Mouse (Mus musculus) ES-Bruce4 (cell line): ENCODE results near the gene Zfp979. TPM values are rescaled to one million over a fixed set of nuclear protein-coding genes. Genes with fewer than 3 reads are reported as not detected.

Source experiments
- H3K27ac ChIP-seq: 2 replicates; pipeline ENCODE4 v1.5.1; 2012; ENCODE audit warnings: low read length, inconsistent platforms; ENCODE audit not compliant: insufficient read depth
- H3K27me3 ChIP-seq: 2 replicates; pipeline ENCODE4 v1.6.1; 2012; ENCODE audit warnings: mild to moderate bottlenecking, low read length, inconsistent platforms; ENCODE audit not compliant: control insufficient read depth, poor library complexity, insufficient read depth, severe bottlenecking
- H3K36me3 ChIP-seq: 2 replicates; pipeline ENCODE4 v1.6.1; 2012; ENCODE audit warnings: inconsistent platforms, mild to moderate bottlenecking, low read length, moderate library complexity; ENCODE audit not compliant: control insufficient read depth, poor library complexity, insufficient read depth, severe bottlenecking
- H3K4me1 ChIP-seq: one replicate; pipeline ENCODE4 v1.8.1; 2011; ENCODE audit warnings: low read length; ENCODE audit not compliant: control insufficient read depth, insufficient read depth
- H3K4me3 ChIP-seq: 2 replicates; pipeline ENCODE4 v1.5.1; 2011; ENCODE audit warnings: low read depth, mild to moderate bottlenecking, low read length
- H3K9ac ChIP-seq: 2 replicates; pipeline ENCODE4 v1.6.1; 2012; ENCODE audit warnings: low read depth, mild to moderate bottlenecking, inconsistent platforms; ENCODE audit not compliant: poor library complexity, severe bottlenecking
- H3K9me3 ChIP-seq: replicated peaks from 2 replicates; pipeline ENCODE4 v1.6.1; 2012; ENCODE audit warnings: mild to moderate bottlenecking, low read length, inconsistent platforms; ENCODE audit not compliant: control insufficient read depth, poor library complexity, insufficient read depth, severe bottlenecking
- CTCF ChIP-seq: IDR thresholded peaks from one replicate; pipeline ENCODE4 v1.8.1; 2011; ENCODE audit warnings: low read depth, low read length
- EP300 ChIP-seq: IDR thresholded peaks from 2 replicates; pipeline ENCODE4 v1.6.1; 2011; ENCODE audit warnings: low read depth, low read length; ENCODE audit not compliant: insufficient read depth
- POLR2A ChIP-seq: IDR thresholded peaks from one replicate; pipeline ENCODE4 v1.8.1; 2011; ENCODE audit warnings: low read length; ENCODE audit not compliant: insufficient read depth
- polyA plus RNA-seq: library from polyadenylated mRNA; stranded (reverse); fragments of >200 nt; gene quantifications from 2 replicates; pipeline ENCODE4 v1.2.4, GENCODE M21; 2011; ENCODE audit warnings: low read depth; ENCODE audit not compliant: missing spikeins, insufficient read depth, insufficient read length

The Zfp979 gene
- polyA plus RNA-seq, 1 experiment, result 99.8 TPM

DNA sequence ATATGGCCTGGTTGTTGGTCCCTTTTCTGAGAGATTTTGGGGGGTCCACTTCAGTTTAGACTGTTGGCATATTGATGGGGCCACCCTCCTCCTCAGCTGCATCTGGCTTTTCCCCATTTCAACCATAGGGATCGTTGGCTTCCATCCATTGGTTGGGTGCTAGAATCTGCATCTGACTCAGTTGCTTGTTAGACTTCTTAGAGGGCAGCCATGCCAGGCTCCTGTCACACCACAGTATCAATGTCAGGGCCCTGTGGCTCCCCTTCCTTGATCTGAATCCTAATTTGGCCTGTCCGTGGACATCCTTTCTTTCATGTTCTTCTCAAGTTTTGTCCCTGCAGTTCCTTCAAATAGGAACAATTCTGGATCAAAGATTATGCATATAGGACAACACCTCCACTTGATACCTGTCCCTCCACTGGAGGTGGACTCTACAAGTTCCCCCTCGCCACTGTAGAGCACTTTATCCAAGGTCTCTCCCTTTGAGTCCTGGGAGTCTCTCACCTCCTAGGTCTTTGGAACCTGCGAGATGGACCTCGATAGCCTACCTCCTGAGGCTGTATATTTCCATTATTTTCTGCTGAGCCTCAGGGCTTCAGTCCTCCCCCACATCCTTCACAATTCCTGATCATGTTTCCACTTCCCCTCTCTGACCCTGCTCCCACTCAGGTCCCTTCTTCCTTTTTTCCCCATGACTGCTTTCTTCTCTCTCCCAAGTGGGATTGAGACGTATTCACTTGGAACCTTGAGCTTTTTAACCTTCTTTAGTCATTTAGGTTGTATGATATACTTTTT is 76.7 kb downstream of the Zfp979 start:
- no peak overlapping the region for H3K9ac ChIP-seq
- H3K36me3 ChIP-seq, result peaks cover 8% of the 10 kb centered on the region
- TF ChIP-seq POLR2A (no peak), EP300 (no peak), CTCF (no peak)
- H3K9me3 ChIP-seq, result no peaks in the 10 kb centered on the region; the same call in 1 of the 2 replicates
- H3K27me3 ChIP-seq, result no peaks in the 10 kb centered on the region
- H3K4me3 ChIP-seq, result no peak overlapping the region
- H3K27ac ChIP-seq, result no peak overlapping the region
- H3K4me1 ChIP-seq, result no peaks in the 10 kb centered on the region

Other genes starting within 250 kb of the Zfp979 start
- gene Zfp982, start 150.1 kb downstream of the Zfp979 start, polyA plus RNA-seq, result 24.5 and 26.4 TPM in 2 replicates
- 1.9 and 2.7 TPM in 2 replicates for gene Gm16503, start 102.3 kb downstream of the Zfp979 start, polyA plus RNA-seq
- gene Zfp985, start 89.2 kb downstream of the Zfp979 start, polyA plus RNA-seq, result 14.2 TPM in 2 replicates
- 25.0 and 26.4 TPM in 2 replicates for gene Zfp534, start 60.0 kb upstream of the Zfp979 start, polyA plus RNA-seq
- 54.0 and 59.1 TPM in 2 replicates for gene Zfp984, start 167.3 kb upstream of the Zfp979 start, polyA plus RNA-seq
- gene Zfp933, start 205.9 kb upstream of the Zfp979 start, polyA plus RNA-seq, result 8.8 and 11.5 TPM in 2 replicates
- gene Miip, start 226.3 kb upstream of the Zfp979 start, polyA plus RNA-seq, result 48.8 and 56.3 TPM in 2 replicates
- gene Fv1, start 226.5 kb upstream of the Zfp979 start, polyA plus RNA-seq, result 9.2 and 12.6 TPM in 2 replicates